Mouse (Mus musculus): ENCODE results near the gene Cd151. TPM values are rescaled to one million over a fixed set of nuclear protein-coding genes. Genes with fewer than 3 reads are reported as not detected.
A peak's percentile ranks its signal among the peaks of the same experiment; 100 is the strongest.

Gene Cd151
- total RNA-seq, 2 experiments from 2014 or later: 83.2 to 90.2 TPM

GRCm38 (mm10) chr7:141482531-141483024, 15.4 kb downstream of the Cd151 start:
- H3K4me3 ChIP-seq: peak overlapping the region; percentile 76
- intact Hi-C loops (cut with DNase I): no loop called here
- peak overlapping the region; percentile 43; the same call in 1 of the 2 replicates for H3K27ac ChIP-seq
- no peak for TF ChIP-seq CTCF (IDR thresholded peaks at IDR 0.05)
- DNase-seq: no peak

- intact Hi-C loops (cut with DNase I): no loop called here
- no peak for TF ChIP-seq CTCF (IDR thresholded peaks at IDR 0.05)
- H3K27ac ChIP-seq: no peak overlapping the region
- DNase-seq: no peak
- H3K4me3 ChIP-seq: no peak overlapping the region
Measured at GRCm38 (mm10) chr7:141483114-141483653, 16.0 kb downstream of the Cd151 start.

- TF ChIP-seq CTCF (IDR thresholded peaks at IDR 0.05): no peak
- Histone ChIP-seq H3K4me3 (no peak overlapping the region), H3K27ac (no peak overlapping the region)
- no peak for DNase-seq
- intact Hi-C loops (cut with DNase I): no loop called here
Measured at GRCm38 (mm10) chr7:141484186-141485120, 17.3 kb downstream of the Cd151 start.

- TF ChIP-seq CTCF (IDR thresholded peaks at IDR 0.05): no peak
- H3K4me3 ChIP-seq: no peak overlapping the region
- H3K27ac ChIP-seq: no peak overlapping the region
- intact Hi-C loops (cut with DNase I): no loop called here
- DNase-seq: no peak
Measured at GRCm38 (mm10) chr7:141485186-141485585, 18.0 kb downstream of the Cd151 start.

GRCm38 (mm10) chr7:141485606-141486005, 18.4 kb downstream of the Cd151 start:
- Histone ChIP-seq H3K4me3 (no peak overlapping the region), H3K27ac (no peak overlapping the region)
- no peak for TF ChIP-seq CTCF (IDR thresholded peaks at IDR 0.05)
- no peak for DNase-seq
- intact Hi-C loops (cut with DNase I): no loop called here

- TF ChIP-seq CTCF (IDR thresholded peaks at IDR 0.05): no peak
- no peak overlapping the region for H3K27ac ChIP-seq
- H3K4me3 ChIP-seq: no peak overlapping the region
- no peak for DNase-seq
- intact Hi-C loops (cut with DNase I): no loop called here
Measured at GRCm38 (mm10) chr7:141486239-141486638, 19.0 kb downstream of the Cd151 start.

GRCm38 (mm10) chr7:141487141-141487540, 19.9 kb downstream of the Cd151 start:
- no peak overlapping the region for H3K27ac ChIP-seq
- H3K4me3 ChIP-seq: no peak overlapping the region
- no peak for DNase-seq
- TF ChIP-seq CTCF (IDR thresholded peaks at IDR 0.05): no peak
- intact Hi-C loops (cut with DNase I): no loop called here

GRCm38 (mm10) chr7:141491151-141491550, 24.0 kb downstream of the Cd151 start:
- Histone ChIP-seq H3K27ac (no peak overlapping the region), H3K4me3 (no peak overlapping the region)
- intact Hi-C loops (cut with DNase I): no loop called here
- no peak for DNase-seq
- peak; percentile 20; the same call in 1 of the 2 replicates for TF ChIP-seq CTCF (IDR thresholded peaks at IDR 0.05)

GRCm38 (mm10) chr7:141492738-141493137, 25.5 kb downstream of the Cd151 start:
- no peak for TF ChIP-seq CTCF (IDR thresholded peaks at IDR 0.05)
- intact Hi-C loops (cut with DNase I): no loop called here
- no peak for DNase-seq
- no peak overlapping the region for H3K4me3 ChIP-seq
- H3K27ac ChIP-seq: no peak overlapping the region

GRCm38 (mm10) chr7:141493729-141494128, 26.5 kb downstream of the Cd151 start:
- Histone ChIP-seq H3K4me3 (no peak overlapping the region), H3K27ac (no peak overlapping the region)
- intact Hi-C loops (cut with DNase I): no loop called here
- TF ChIP-seq CTCF (IDR thresholded peaks at IDR 0.05): no peak
- DNase-seq: no peak

- intact Hi-C loops (cut with DNase I): no loop called here
- DNase-seq: no peak
- Histone ChIP-seq H3K27ac (no peak overlapping the region), H3K4me3 (no peak overlapping the region)
- no peak for TF ChIP-seq CTCF (IDR thresholded peaks at IDR 0.05)
Measured at GRCm38 (mm10) chr7:141495379-141495778, 28.2 kb downstream of the Cd151 start.

- Histone ChIP-seq H3K4me3 (no peak overlapping the region), H3K27ac (no peak overlapping the region)
- DNase-seq: no peak
- no peak for TF ChIP-seq CTCF (IDR thresholded peaks at IDR 0.05)
- intact Hi-C loops (cut with DNase I): no loop called here
Measured at GRCm38 (mm10) chr7:141495940-141496339, 28.7 kb downstream of the Cd151 start.

GRCm38 (mm10) chr7:141497600-141497999, 30.4 kb downstream of the Cd151 start:
- no peak for DNase-seq
- H3K27ac ChIP-seq: peak overlapping the region; percentile 59

More at GRCm38 (mm10) chr7:141497600-141497999, 30.4 kb downstream of the Cd151 start:
- H3K4me3 ChIP-seq: no peak overlapping the region
- no peak for TF ChIP-seq CTCF (IDR thresholded peaks at IDR 0.05)
- intact Hi-C loops (cut with DNase I): no loop called here

Data from gastrocnemius, adult 2 months (tissue).